Mouse (Mus musculus) left cerebral cortex, postnatal 36 days (tissue): ENCODE measurements around the gene Lgals2. TPM values are rescaled to one million over a fixed set of nuclear protein-coding genes. Genes with fewer than 3 reads are reported as not detected.

Experiments used
- DNase-seq, 2 experiments: peaks; one replicate each; pipeline ENCODE4 v3.0.0; 2021 to 2022; ENCODE audit warnings: low spot score in 2 of 2, mixed read lengths in 1 of 2
- intact Hi-C: fragments of 180-260 bp; cut with DNase I; formaldehyde crosslinking; loops from one replicate; pipeline ENCODE4 v1.15.1; 2025
- total RNA-seq, 2 experiments: library from RNA; stranded (reverse); gene quantifications; 2 replicates each; pipeline ENCODE4 v1.2.3; 2021

Gene Lgals2
- total RNA-seq, 2 experiments from 2014 or later, result not detected

GRCm38 (mm10) chr15:78830742-78831719 is 24.3 kb downstream of the Lgals2 start:
- no peak for DNase-seq
- intact Hi-C loops, result no loop called here

GRCm38 (mm10) chr15:78829636-78830035 is 25.7 kb downstream of the Lgals2 start:
- intact Hi-C loops, result loop anchor here (5.0 kb wide), 1 partner anchor 38 kb away; no protein-coding TSS in a partner anchor
- DNase-seq, result no peak

GRCm38 (mm10) chr15:78828315-78828714 is 27.0 kb downstream of the Lgals2 start:
- intact Hi-C loops, result loop anchor here (5.0 kb wide), 1 partner anchor 39 kb away; no protein-coding TSS in a partner anchor
- DNase-seq, result no peak

- intact Hi-C loops, result loop anchor here (2.0 to 5.0 kb wide), 2 partner anchors 22 to 41 kb away; no protein-coding TSS in a partner anchor
- DNase-seq, result peak; percentile 52 to 68
These were observed 28.8 kb downstream of the Lgals2 start for GRCm38 (mm10) chr15:78826213-78827204.

- DNase-seq, result no peak
- intact Hi-C loops, result no loop called here
These were observed 39.3 kb downstream of the Lgals2 start for GRCm38 (mm10) chr15:78816074-78816391.

- intact Hi-C loops, result no loop called here
- no peak for DNase-seq
These were observed 39.8 kb downstream of the Lgals2 start for GRCm38 (mm10) chr15:78815314-78816073.

GRCm38 (mm10) chr15:78813603-78814002 is 41.7 kb downstream of the Lgals2 start:
- intact Hi-C loops, result no loop called here
- no peak for DNase-seq

- intact Hi-C loops, result no loop called here
- DNase-seq, result no peak
These were observed 45.2 kb downstream of the Lgals2 start for GRCm38 (mm10) chr15:78810146-78810545.

GRCm38 (mm10) chr15:78809739-78810138 is 45.6 kb downstream of the Lgals2 start:
- intact Hi-C loops, result no loop called here
- DNase-seq, result no peak

GRCm38 (mm10) chr15:78808980-78809379 is 46.3 kb downstream of the Lgals2 start:
- DNase-seq, result no peak

GRCm38 (mm10) chr15:78807141-78807540 is 48.2 kb downstream of the Lgals2 start:
- no peak for DNase-seq
- intact Hi-C loops, result no loop called here

More at GRCm38 (mm10) chr15:78808980-78809379, 46.3 kb downstream of the Lgals2 start:
- intact Hi-C loops, result no loop called here

- intact Hi-C loops, result no loop called here
- DNase-seq, result peak in 1 of 2 experiments; percentile 29
These were observed 48.7 kb downstream of the Lgals2 start for GRCm38 (mm10) chr15:78806614-78807013.

- intact Hi-C loops, result no loop called here
- no peak for DNase-seq
These were observed 50.0 kb downstream of the Lgals2 start for GRCm38 (mm10) chr15:78805351-78805750.

GRCm38 (mm10) chr15:78804326-78804725 is 51.0 kb downstream of the Lgals2 start:
- intact Hi-C loops, result no loop called here
- no peak for DNase-seq

- intact Hi-C loops, result no loop called here
- no peak for DNase-seq
These were observed 51.8 kb downstream of the Lgals2 start for GRCm38 (mm10) chr15:78803499-78803900.

GRCm38 (mm10) chr15:78802776-78803391 is 52.4 kb downstream of the Lgals2 start, which contains the start of gene Card10:
Gene Card10, minus strand, starts transcription at chr15:78803042.
- no peak for DNase-seq
- intact Hi-C loops, result no loop called here

- DNase-seq, result no peak
- intact Hi-C loops, result no loop called here
These were observed 53.2 kb downstream of the Lgals2 start for GRCm38 (mm10) chr15:78801971-78802741.

GRCm38 (mm10) chr15:78801571-78801970 is 53.8 kb downstream of the Lgals2 start:
- DNase-seq, result no peak

More at GRCm38 (mm10) chr15:78801571-78801970, 53.8 kb downstream of the Lgals2 start:
- intact Hi-C loops, result no loop called here
